In genomic region chr4:114454495-114455186, GRCm38 (mm10) we compare ENCODE assay signal across 12 mouse cellular contexts. TPM values are rescaled to one million over a fixed set of nuclear protein-coding genes. Genes with fewer than 3 reads are reported as not detected.
DNase-seq lines count a peak whose midpoint lies in the region; ATAC-seq and TF ChIP-seq lines count a peak whose summit lies in the region.
"Had no signal": no experiment of that assay in that cellular context is flagged by ENCODE, and none has a peak within 500 bp of the region (broad histone marks: within the 10 kb centered on the region; RNA-seq: fewer than 3 reads in every experiment).

No protein-coding gene starts in this region.

- no peaks in the 10 kb centered on the region for H3K27me3 ChIP-seq in intestine, postnatal 0 days (replicated peaks; ENCODE audit: control insufficient read depth, insufficient read depth, low read length)
- H3K27me3 ChIP-seq in intestine, embryonic 15.5 days (replicated peaks): no peaks in the 10 kb centered on the region
- no peaks in the 10 kb centered on the region for H3K27me3 ChIP-seq in heart, postnatal 0 days (ENCODE audit: control insufficient read depth, insufficient read depth, low read length)
- no peaks in the 10 kb centered on the region for H3K27me3 ChIP-seq in kidney, embryonic 16.5 days (ENCODE audit: insufficient read depth, low read length)
- H3K27me3 ChIP-seq in midbrain, postnatal 0 days (ENCODE audit: insufficient read depth, low read length): no peaks in the 10 kb centered on the region
- H3K27me3 ChIP-seq: liver, embryonic 15.5 days; midbrain, embryonic 15.5 days had no signal

- TF ChIP-seq CTCF in intestine, postnatal 0 days (IDR thresholded peaks at IDR 0.05; ENCODE audit: low read depth): no peak
- no peak; the same call in 1 of the 2 replicates for TF ChIP-seq CTCF in heart, postnatal 0 days (IDR thresholded peaks at IDR 0.05; ENCODE audit: low read depth)
- no peak for TF ChIP-seq CTCF in midbrain, postnatal 0 days (IDR thresholded peaks at IDR 0.05)

- no peaks in the 10 kb centered on the region for H3K4me1 ChIP-seq in intestine, postnatal 0 days (replicated peaks; ENCODE audit: control insufficient read depth, insufficient read depth, low read length)
- no peaks in the 10 kb centered on the region for H3K4me1 ChIP-seq in intestine, embryonic 15.5 days (replicated peaks)
- H3K4me1 ChIP-seq in heart, postnatal 0 days (ENCODE audit: control insufficient read depth, insufficient read depth): peaks cover 62% of the 10 kb centered on the region
- peaks cover 27% of the 10 kb centered on the region for H3K4me1 ChIP-seq in kidney, embryonic 16.5 days (ENCODE audit: insufficient read depth, low read length)
- no peaks in the 10 kb centered on the region for H3K4me1 ChIP-seq in midbrain, postnatal 0 days (ENCODE audit: insufficient read depth, low read length)
- H3K4me1 ChIP-seq: liver, embryonic 15.5 days; midbrain, embryonic 15.5 days had no signal

- no peaks in the 10 kb centered on the region for H3K36me3 ChIP-seq in intestine, postnatal 0 days (ENCODE audit: control insufficient read depth, insufficient read depth)
- no peaks in the 10 kb centered on the region for H3K36me3 ChIP-seq in intestine, embryonic 15.5 days
- no peaks in the 10 kb centered on the region for H3K36me3 ChIP-seq in heart, postnatal 0 days (replicated peaks; ENCODE audit: control insufficient read depth, insufficient read depth, low read length)
- H3K36me3 ChIP-seq in kidney, embryonic 16.5 days (ENCODE audit: insufficient read depth, low read length): no peaks in the 10 kb centered on the region
- no peaks in the 10 kb centered on the region for H3K36me3 ChIP-seq in midbrain, postnatal 0 days (ENCODE audit: insufficient read depth, low read length)
- H3K36me3 ChIP-seq: liver, embryonic 15.5 days; midbrain, embryonic 15.5 days had no signal

- no peak overlapping the region for H3K27ac ChIP-seq in intestine, postnatal 0 days (ENCODE audit: low read depth, low read length)
- no peak overlapping the region for H3K27ac ChIP-seq in intestine, embryonic 15.5 days
- peak overlapping the region; percentile 80 for H3K27ac ChIP-seq in heart, postnatal 0 days (ENCODE audit: low read depth)
- H3K27ac ChIP-seq in kidney, embryonic 16.5 days (ENCODE audit: low read length): peak overlapping the region; percentile 78
- H3K27ac ChIP-seq in midbrain, postnatal 0 days (ENCODE audit: low read depth, low read length): no peak overlapping the region
- H3K27ac ChIP-seq: liver, embryonic 15.5 days; midbrain, embryonic 15.5 days had no signal

- no peaks in the 10 kb centered on the region for H3K9me3 ChIP-seq in intestine, postnatal 0 days (ENCODE audit: control insufficient read depth)
- H3K9me3 ChIP-seq in intestine, embryonic 15.5 days: no peaks in the 10 kb centered on the region
- no peaks in the 10 kb centered on the region for H3K9me3 ChIP-seq in heart, postnatal 0 days (replicated peaks; ENCODE audit: control insufficient read depth, low read length)
- H3K9me3 ChIP-seq in kidney, embryonic 16.5 days (ENCODE audit: low read length): no peaks in the 10 kb centered on the region
- H3K9me3 ChIP-seq in midbrain, postnatal 0 days (ENCODE audit: low read length): no peaks in the 10 kb centered on the region
- H3K9me3 ChIP-seq: liver, embryonic 15.5 days; midbrain, embryonic 15.5 days had no signal

- no peak for TF ChIP-seq EP300 in heart, postnatal 0 days (IDR thresholded peaks at IDR 0.05; ENCODE audit: low read depth)

- 0 out of 2 replicates have a peak, but pooled peaks have one; percentile 21 for ATAC-seq in intestine, postnatal 0 days
- no peak for ATAC-seq in intestine, embryonic 15.5 days
- ATAC-seq in common myeloid progenitor, adult 5-6 weeks (replicated peaks; ENCODE audit: low read depth, poor library complexity, severe bottlenecking): 0 out of 2 replicates have a peak, but pooled peaks have one; percentile 45
- peak; percentile 50 for ATAC-seq in heart, postnatal 0 days (ENCODE audit: insufficient read depth, low read depth)
- ATAC-seq in kidney, embryonic 16.5 days (ENCODE audit: low FRiP score, low TSS enrichment): peak; percentile 50
- ATAC-seq in midbrain, postnatal 0 days (ENCODE audit: low FRiP score): no peak
- ATAC-seq: midbrain, embryonic 15.5 days had no signal

- H3K4me3 ChIP-seq in intestine, postnatal 0 days (ENCODE audit: low read depth, low read length): no peak overlapping the region
- H3K4me3 ChIP-seq in intestine, embryonic 15.5 days (replicated peaks): no peak overlapping the region
- H3K4me3 ChIP-seq in heart, postnatal 0 days (ENCODE audit: low read depth, low read length): no peak overlapping the region
- H3K4me3 ChIP-seq in kidney, embryonic 16.5 days (ENCODE audit: low read length): no peak overlapping the region
- H3K4me3 ChIP-seq in midbrain, postnatal 0 days (ENCODE audit: low read depth, low read length): no peak overlapping the region
- H3K4me3 ChIP-seq: erythroblast, embryonic 14.5 days; liver, embryonic 15.5 days; midbrain, embryonic 15.5 days had no signal

- H3K9ac ChIP-seq in intestine, postnatal 0 days (ENCODE audit: low read depth, low read length): no peak overlapping the region
- no peak overlapping the region for H3K9ac ChIP-seq in intestine, embryonic 15.5 days
- no peak overlapping the region for H3K9ac ChIP-seq in heart, postnatal 0 days (replicated peaks; ENCODE audit: low read depth, low read length)
- no peak overlapping the region for H3K9ac ChIP-seq in kidney, embryonic 16.5 days (replicated peaks; ENCODE audit: low read length)
- H3K9ac ChIP-seq in midbrain, postnatal 0 days (replicated peaks; ENCODE audit: low read length, poor library complexity, severe bottlenecking): no peak overlapping the region
- H3K9ac ChIP-seq: liver, embryonic 15.5 days; midbrain, embryonic 15.5 days had no signal

- 78% methylated on average over 3 of the region's 3 CpGs for WGBS in intestine, postnatal 0 days
- 85% methylated on average over 3 of the region's 3 CpGs for WGBS in intestine, embryonic 15.5 days
- whole genome bisulfite sequencing in heart, postnatal 0 days: 63% methylated on average over 3 of the region's 3 CpGs
- 63% methylated on average over 3 of the region's 3 CpGs for WGBS in kidney, embryonic 16.5 days
- WGBS in midbrain, postnatal 0 days: 92% methylated on average over 3 of the region's 3 CpGs

- peak; percentile 77 for DNase-seq in heart, postnatal 0 days (ENCODE audit: low spot score)
- no peak for DNase-seq in B cell, adult 2 months
- DNase-seq in midbrain, postnatal 0 days (ENCODE audit: low spot score): no peak
- DNase-seq in natural killer cell, adult 2 months (ENCODE audit: low spot score in 2 of 2): no peak
- DNase-seq: layer of hippocampus, postnatal 36 days had no signal

- H3K4me2 ChIP-seq in intestine, postnatal 0 days (replicated peaks; ENCODE audit: low read depth): no peak overlapping the region
- no peak overlapping the region for H3K4me2 ChIP-seq in intestine, embryonic 15.5 days (replicated peaks)
- H3K4me2 ChIP-seq in heart, postnatal 0 days (ENCODE audit: low read depth, low read length): no peak overlapping the region
- H3K4me2 ChIP-seq in kidney, embryonic 16.5 days (replicated peaks; ENCODE audit: low read depth, low read length): no peak overlapping the region
- H3K4me2 ChIP-seq in midbrain, postnatal 0 days (ENCODE audit: low read depth, low read length, poor library complexity, severe bottlenecking): no peak overlapping the region
- H3K4me2 ChIP-seq: liver, embryonic 15.5 days; midbrain, embryonic 15.5 days had no signal

RNA-seq across cellular contexts. Expression of gene Trabd2b, which starts 48.1 kb away (rescaled TPM):
- polyA plus RNA-seq in intestine, postnatal 0 days (2015; fragmentation: Nextera tagmentation; extraction: Ambion mirVana): 0.20 and 0.27 TPM in 2 replicates
- 0.53 and 0.61 TPM in 2 replicates for polyA plus RNA-seq in intestine, embryonic 15.5 days (2015; fragmentation: Nextera tagmentation; extraction: Ambion mirVana)
- total RNA-seq in common myeloid progenitor, adult 5-6 weeks (2017): not detected in 2 replicates
- total RNA-seq in heart, postnatal 0 days (2014; rRNA removed; ENCODE audit: low replicate concordance): 8.5 and 10.5 TPM in 2 replicates
- polyA plus RNA-seq in heart, postnatal 0 days (2015; fragmentation: Nextera tagmentation; extraction: Ambion mirVana): 4.2 and 4.5 TPM in 2 replicates
- polyA plus RNA-seq in kidney, embryonic 16.5 days (2015; fragmentation: Nextera tagmentation; extraction: Ambion mirVana): 5.7 and 6.1 TPM in 2 replicates
- 1.8 and 2.0 TPM in 2 replicates for total RNA-seq in midbrain, postnatal 0 days (2014; rRNA removed)
- 0.48 and 0.54 TPM in 2 replicates for polyA plus RNA-seq in midbrain, postnatal 0 days (2015; fragmentation: Nextera tagmentation; extraction: Ambion mirVana)
- polyA plus RNA-seq: erythroblast, embryonic 14.5 days had no signal

Comparison
In these comparisons a context has a peak if more than half of its experiments do, and no peak if none do; other contexts are left out.
1. ATAC-seq: peak in intestine, postnatal 0 days (single experiment), common myeloid progenitor, adult 5-6 weeks (single experiment), heart, postnatal 0 days (single experiment) and kidney, embryonic 16.5 days (single experiment); none in intestine, embryonic 15.5 days (single experiment) and midbrain, postnatal 0 days (single experiment).
2. H3K27ac ChIP-seq: peak in heart, postnatal 0 days (single experiment) and kidney, embryonic 16.5 days (single experiment); none in intestine, postnatal 0 days (single experiment), intestine, embryonic 15.5 days (single experiment) and midbrain, postnatal 0 days (single experiment).